Mouse (Mus musculus) embryo, embryonic 11 days (tissue): ENCODE results near the gene Slc4a2.

Experiments
- DNase-seq: peaks from one replicate; pipeline ENCODE4 v3.0.0-alpha.2; 2015

Slc4a2 gene

GRCm38 (mm10) chr5:24423129-24424003 is at the start of gene Slc4a2, which contains the start of gene Cdk5:
Gene Slc4a2, plus strand, starts transcription at chr5:24423837.
Gene Cdk5, minus strand, starts transcription at chr5:24423530.
- peak; percentile 100 for DNase-seq

DNA sequence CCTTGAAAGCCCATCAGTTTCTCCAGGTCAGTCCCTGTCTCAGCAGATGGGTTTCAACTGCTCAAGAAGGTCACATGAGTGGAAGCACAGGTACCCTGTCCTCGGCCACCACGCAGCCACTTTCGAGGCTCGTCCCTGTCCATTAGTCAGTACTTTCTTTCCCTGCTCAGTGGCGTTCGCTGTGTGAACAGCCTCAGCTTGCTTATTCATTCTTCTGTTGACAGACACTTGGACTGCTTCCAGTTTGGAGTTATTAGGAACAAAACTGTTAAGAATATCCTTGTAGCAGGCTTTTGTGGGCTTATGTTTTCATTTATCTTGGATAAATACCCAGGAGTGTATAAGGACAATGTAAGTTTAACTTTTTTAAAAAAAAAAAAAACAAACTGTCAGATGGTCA is 49.4 kb upstream of the Slc4a2 start:
- no peak for DNase-seq

- DNase-seq: no peak
Observed at GRCm38 (mm10) chr5:24374666-24375328, 48.8 kb upstream of the Slc4a2 start.

DNA sequence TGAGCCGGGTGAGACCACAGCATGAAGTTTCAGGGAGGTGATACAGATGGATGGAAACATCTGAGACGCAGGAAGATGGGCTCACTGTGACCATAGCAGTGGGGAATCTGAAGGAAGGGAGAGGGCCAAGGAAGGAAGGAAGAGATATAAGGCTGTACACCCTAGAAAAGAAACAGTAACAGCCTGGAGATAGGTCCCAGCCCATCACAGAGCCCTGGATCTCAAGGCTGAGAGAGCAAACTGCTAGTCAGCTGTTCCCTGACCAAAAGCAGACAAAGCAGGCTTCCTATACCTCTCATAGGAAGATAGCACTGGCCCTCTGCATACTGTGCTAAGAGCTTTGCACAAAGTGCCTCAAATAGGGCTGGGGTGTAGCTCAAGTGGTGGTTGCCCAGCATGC is 44.9 kb upstream of the Slc4a2 start:
- no peak for DNase-seq

DNA sequence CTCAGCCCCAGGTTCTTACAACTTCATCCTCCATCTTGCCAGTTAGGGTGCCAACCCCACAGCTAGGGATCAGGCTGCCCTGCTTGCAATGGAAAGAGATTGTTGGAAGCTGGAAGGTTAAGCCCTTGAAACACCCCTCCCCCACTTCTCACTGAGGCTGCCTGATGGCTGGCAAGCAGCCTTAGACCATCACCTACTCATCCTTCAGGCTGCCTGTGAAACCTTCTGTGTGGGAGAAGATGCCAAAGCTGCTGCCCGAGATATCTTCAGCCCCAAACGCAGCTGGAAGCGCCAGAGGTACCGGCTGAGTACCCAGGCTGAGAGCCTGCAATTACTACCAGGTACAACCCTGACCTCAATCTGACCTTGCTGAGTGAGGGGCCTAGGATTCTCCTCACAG is 44.1 kb upstream of the Slc4a2 start:
- no peak for DNase-seq

GRCm38 (mm10) chr5:24380499-24380898 is 43.1 kb upstream of the Slc4a2 start:
- DNase-seq: no peak

DNA sequence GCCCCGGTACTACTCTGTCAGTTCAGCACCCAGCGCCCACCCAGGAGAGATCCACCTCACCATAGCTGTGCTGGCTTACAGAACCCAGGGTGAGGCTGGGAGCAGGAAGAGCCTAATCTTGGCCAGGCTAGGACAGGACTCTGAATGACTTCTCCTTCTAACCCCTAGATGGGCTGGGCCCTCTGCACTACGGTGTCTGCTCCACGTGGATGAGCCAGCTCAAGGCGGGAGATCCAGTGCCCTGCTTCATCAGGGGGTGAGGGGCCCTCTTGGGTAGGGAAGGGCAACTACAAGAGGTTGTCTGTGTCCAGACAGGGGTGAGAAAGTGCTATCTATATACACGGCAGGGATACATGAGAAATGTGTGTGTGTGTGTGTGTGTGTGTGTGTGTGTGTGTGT is 42.2 kb upstream of the Slc4a2 start:
- DNase-seq: no peak

DNA sequence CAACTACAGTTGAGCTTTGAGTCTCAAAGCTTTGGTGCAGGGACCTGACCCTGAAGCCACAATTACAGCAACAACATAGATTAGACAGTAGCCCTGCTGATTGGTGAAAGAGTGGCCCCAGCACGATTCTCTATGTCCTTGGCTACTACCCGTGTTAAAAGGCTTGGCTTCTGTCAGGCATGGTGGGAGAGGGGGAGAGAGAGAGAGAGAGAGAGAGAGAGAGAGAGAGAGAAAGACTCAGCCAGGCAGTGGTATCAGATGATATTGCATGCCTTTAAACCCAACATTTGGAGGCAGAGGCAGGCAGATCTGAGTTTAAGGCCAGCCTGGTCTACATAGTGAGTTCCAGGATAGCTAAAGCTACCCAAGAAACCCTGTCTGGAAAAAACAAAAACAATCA is 41.6 kb upstream of the Slc4a2 start:
- no peak for DNase-seq

GRCm38 (mm10) chr5:24383026-24383859 is 40.4 kb upstream of the Slc4a2 start:
- peak; percentile 96 for DNase-seq

DNA sequence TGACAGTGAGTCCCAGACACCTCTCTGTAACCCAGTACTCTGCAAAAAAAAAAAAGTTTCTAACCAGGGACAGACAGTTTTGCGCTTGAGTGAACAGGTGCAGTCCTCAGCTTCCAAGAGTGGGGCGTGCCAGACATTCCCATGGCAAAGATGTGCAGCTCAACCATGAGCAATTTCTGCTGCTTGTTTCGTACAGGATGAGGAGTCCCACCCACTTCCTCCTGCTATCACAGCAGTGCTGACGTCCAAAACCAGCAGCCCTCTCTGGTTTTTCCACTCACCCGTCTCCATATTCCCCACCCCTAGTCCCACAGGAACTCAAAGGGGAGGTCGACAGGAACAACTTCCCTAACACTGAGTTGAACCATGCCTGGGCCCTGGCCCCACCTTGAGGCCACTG is 39.2 kb upstream of the Slc4a2 start:
- no peak for DNase-seq

DNA sequence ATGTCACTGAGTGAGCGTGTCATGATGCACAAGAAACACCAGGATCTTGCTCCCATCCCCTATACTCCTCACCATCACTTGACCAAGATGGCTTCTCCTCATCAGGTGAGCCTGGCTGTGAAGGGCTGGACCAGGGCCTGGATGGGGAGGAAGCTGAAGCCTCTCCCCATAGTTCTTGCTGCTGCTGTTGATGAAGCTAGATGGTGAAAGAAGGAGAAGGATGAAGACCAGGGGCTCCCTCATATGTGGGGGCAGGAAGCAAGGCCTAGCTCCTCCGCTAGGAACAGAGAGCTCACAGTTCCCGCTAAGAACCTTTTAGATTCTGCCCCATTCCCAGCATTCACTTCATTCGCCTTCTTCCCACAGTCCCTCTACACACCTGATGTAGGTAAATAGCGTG is 38.3 kb upstream of the Slc4a2 start:
- DNase-seq: no peak

DNA sequence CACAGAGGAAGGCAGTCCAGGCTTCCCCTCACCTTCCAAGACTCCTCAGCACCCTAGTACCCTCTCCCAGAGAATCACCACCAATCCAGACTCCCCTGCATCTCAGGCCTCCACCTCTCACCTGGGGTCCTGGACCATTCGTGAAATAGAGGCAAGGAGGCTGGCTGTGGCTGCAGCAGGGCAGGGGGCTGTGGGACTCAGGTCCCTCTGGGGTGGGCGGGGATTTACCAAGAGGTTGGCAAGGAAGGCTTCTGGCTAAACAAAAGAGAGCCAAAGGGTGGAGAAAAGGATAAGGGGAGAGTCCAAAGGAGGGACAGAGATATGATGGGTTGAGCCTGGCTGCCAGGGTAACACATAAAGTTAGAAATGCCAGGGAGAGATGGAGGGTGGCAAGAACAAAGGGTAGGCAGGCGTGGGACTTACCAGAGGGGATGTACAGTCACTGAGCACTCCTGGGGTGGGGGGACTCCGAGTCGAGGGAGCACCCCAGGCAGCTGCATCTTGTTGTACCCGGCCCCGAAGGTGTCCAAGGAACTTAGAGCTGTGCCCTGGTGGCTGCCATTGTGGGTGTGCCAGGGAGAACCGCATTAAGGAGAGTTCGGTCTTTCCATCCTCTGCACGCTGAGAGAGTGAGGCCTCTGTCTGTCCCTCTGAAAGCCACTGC is 37.6 kb upstream of the Slc4a2 start:
- no peak for DNase-seq

- peak; percentile 75 for DNase-seq
Observed at GRCm38 (mm10) chr5:24387264-24388241, 36.1 kb upstream of the Slc4a2 start.

- DNase-seq: no peak
Observed at GRCm38 (mm10) chr5:24388246-24388915, 35.3 kb upstream of the Slc4a2 start.

GRCm38 (mm10) chr5:24389011-24389657 is 34.5 kb upstream of the Slc4a2 start:
- DNase-seq: peak; percentile 70

GRCm38 (mm10) chr5:24389658-24390020 is 34.0 kb upstream of the Slc4a2 start:
- DNase-seq: no peak

DNA sequence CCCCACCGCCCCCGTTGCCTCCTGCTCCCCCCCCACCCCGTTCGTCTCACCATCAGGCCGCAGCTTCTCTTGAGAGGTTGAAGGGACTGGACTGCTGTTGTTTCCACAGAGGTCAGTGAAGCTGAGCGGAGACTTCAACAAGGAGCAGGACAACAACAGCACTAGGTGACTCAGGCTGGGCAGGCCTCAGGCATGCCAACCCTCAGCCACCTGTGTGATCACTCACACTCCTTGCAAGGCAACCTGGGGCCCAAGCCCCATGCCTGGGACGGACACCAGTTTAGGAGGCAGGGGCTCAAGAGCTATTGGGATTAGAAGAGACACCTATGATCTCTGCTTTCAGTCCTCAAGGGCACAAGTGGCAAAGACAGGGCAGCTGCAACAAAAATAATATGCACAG is 31.8 kb upstream of the Slc4a2 start, which contains the start of gene Atg9b:
Gene Atg9b, minus strand, starts transcription at position 280 of the 400 bp plus-strand sequence.
- DNase-seq: no peak

GRCm38 (mm10) chr5:24392724-24393123 is 30.9 kb upstream of the Slc4a2 start:
- no peak for DNase-seq

GRCm38 (mm10) chr5:24393392-24393997 is 30.1 kb upstream of the Slc4a2 start, which contains the start of gene Abcb8:
Gene Abcb8, plus strand, starts transcription at chr5:24393663.
- peak; percentile 89 for DNase-seq
